Mouse (Mus musculus) liver, embryonic 14.5 days (tissue): Measurements from ENCODE around the gene Pde6c. TPM values are rescaled to one million over a fixed set of nuclear protein-coding genes. Genes with fewer than 3 reads are reported as not detected.
A peak's percentile ranks its signal among the peaks of the same experiment; 100 is the strongest.

Experiments used
- ATAC-seq: fragments of 200-750 bp; cut with Nextera tagmentation; 2 replicates; pipeline ENCODE4 v1.8.0; 2017; ENCODE audit warnings: moderate number of reproducible peaks, mild to moderate bottlenecking, moderate library complexity; ENCODE audit not compliant: insufficient read depth
- DNase-seq, 3 experiments: peaks; one replicate each; pipeline ENCODE4 v3.0.0-alpha.2; 2012 to 2013; ENCODE audit warnings: low read depth in 3 of 3, low spot score in 3 of 3
- H3K27ac ChIP-seq: fragments of 300-500 bp; sonication (generic); 2 replicates; pipeline ENCODE4 v1.5.1; 2014; ENCODE audit warnings: moderate library complexity, mild to moderate bottlenecking, control low read depth, inconsistent platforms
- H3K27me3 ChIP-seq: fragments of 300-500 bp; sonication (generic); 2 replicates; pipeline ENCODE4 v1.6.1; 2014; ENCODE audit warnings: mild to moderate bottlenecking, low read length, moderate library complexity; ENCODE audit not compliant: control insufficient read depth, insufficient read depth
- H3K36me3 ChIP-seq: fragments of 300-500 bp; sonication (generic); replicated peaks from 2 replicates; pipeline ENCODE4 v1.6.1; 2014; ENCODE audit warnings: low read depth; ENCODE audit not compliant: control insufficient read depth, insufficient read depth
- H3K4me1 ChIP-seq, 2 experiments: fragments of 200-500 bp in 1 of 2; fragments of 300-500 bp in 1 of 2; sonication (generic) in 1 of 2; replicated peaks; 2 replicates each; pipeline ENCODE4 v1.6.1; 2012 to 2014; ENCODE audit warnings: antibody characterized with exemption in 1 of 2, inconsistent platforms in 1 of 2, low read length in 1 of 2; ENCODE audit not compliant: control insufficient read depth in 2 of 2, insufficient read depth in 2 of 2
- H3K4me2 ChIP-seq: fragments of 300-500 bp; sonication (generic); 2 replicates; pipeline ENCODE4 v1.6.1; 2014; ENCODE audit warnings: low read depth, mild to moderate bottlenecking, control low read depth, moderate library complexity
- H3K4me3 ChIP-seq, 2 experiments: fragments of 200-500 bp in 1 of 2; fragments of 300-500 bp in 1 of 2; sonication (generic) in 1 of 2; 2 replicates each; pipeline ENCODE4 v1.5.1; 2012 to 2014; ENCODE audit warnings: low read depth in 2 of 2, low read length in 2 of 2, mild to moderate bottlenecking in 2 of 2, control low read depth in 1 of 2, inconsistent platforms in 1 of 2, moderate library complexity in 1 of 2; ENCODE audit not compliant: insufficient read depth in 1 of 2
- H3K9ac ChIP-seq: fragments of 300-500 bp; sonication (generic); replicated peaks from 2 replicates; pipeline ENCODE4 v1.6.1; 2014; ENCODE audit warnings: mild to moderate bottlenecking, control low read depth, moderate library complexity
- H3K9me3 ChIP-seq: fragments of 300-500 bp; sonication (generic); 2 replicates; pipeline ENCODE4 v1.6.1; 2016; ENCODE audit warnings: low read length, mixed read lengths; ENCODE audit not compliant: control insufficient read depth
- CTCF ChIP-seq: IDR thresholded peaks from 2 replicates; pipeline ENCODE4 v1.5.1; 2016; ENCODE audit warnings: antibody characterized with exemption, low read depth, control low read depth
- EP300 ChIP-seq: IDR thresholded peaks from 2 replicates; pipeline ENCODE4 v1.6.1; 2016; ENCODE audit warnings: antibody characterized with exemption, low read depth
- WGBS: fragments of 180-500 bp; shearing (Covaris S2); extraction: QIAGEN DNeasy Blood & Tissue Kit; methylation state at CpG from one replicate; pipeline ENCODE4 v1.1.7; 2014; ENCODE audit not compliant: insufficient replicate concordance; 5-methylcytosine and 5-hydroxymethylcytosine counted together
- polyA plus RNA-seq, 2 experiments: library from polyadenylated mRNA; depleted of rRNA in 1 of 2; stranded (reverse) in 1 of 2; unstranded in 1 of 2; fragments of >200 nt; fragmentation: Nextera tagmentation in 1 of 2; extraction: Ambion mirVana in 1 of 2; gene quantifications; 2 replicates each; pipeline versions ENCODE4 v1.2.1 to v1.2.3; 2012 to 2014

The Pde6c gene
- polyA plus RNA-seq, 2 experiments = 4.1 to 4.2 TPM

- no peak for ATAC-seq
- no peak for DNase-seq
- WGBS = 24% methylated on average over 4 of the region's 4 CpGs
Observed at GRCm38 (mm10) chr19:38143540-38144271, 11.1 kb downstream of the Pde6c start.

GRCm38 (mm10) chr19:38156243-38156642, 23.7 kb downstream of the Pde6c start:
- H3K9me3 ChIP-seq = no peaks in the 10 kb centered on the region
- 73% methylated on average over 1 of the region's 1 CpGs for WGBS
- no peaks in the 10 kb centered on the region for H3K27me3 ChIP-seq
- H3K27ac ChIP-seq = no peak overlapping the region
- H3K4me1 ChIP-seq = no peaks in the 10 kb centered on the region; a peak in 1 of 4 replicates
- TF ChIP-seq CTCF (0 out of 2 replicates have a peak, but pooled peaks have one; percentile 13), EP300 (no peak)
- no peak overlapping the region for H3K4me2 ChIP-seq
- no peaks in the 10 kb centered on the region for H3K36me3 ChIP-seq
- DNase-seq = no peak
- H3K4me3 ChIP-seq = no peak overlapping the region
- H3K9ac ChIP-seq = no peak overlapping the region
- ATAC-seq = no peak

More at GRCm38 (mm10) chr19:38143540-38144271, 11.1 kb downstream of the Pde6c start:
- Histone ChIP-seq H3K4me2 (no peak overlapping the region), H3K36me3 (no peaks in the 10 kb centered on the region), H3K4me1 (no peaks in the 10 kb centered on the region), H3K9ac (no peak overlapping the region), H3K9me3 (no peaks in the 10 kb centered on the region), H3K27ac (no peak overlapping the region), H3K4me3 (no peak overlapping the region), H3K27me3 (no peaks in the 10 kb centered on the region)
- TF ChIP-seq EP300 (no peak), CTCF (no peak)

GRCm38 (mm10) chr19:38161648-38162354, 29.2 kb downstream of the Pde6c start:
- Histone ChIP-seq H3K27ac (peak overlapping the region; percentile 20; the same call in 1 of the 2 replicates), H3K36me3 (no peaks in the 10 kb centered on the region), H3K4me2 (peak overlapping the region; percentile 14), H3K27me3 (no peaks in the 10 kb centered on the region), H3K9me3 (no peaks in the 10 kb centered on the region), H3K9ac (no peak overlapping the region), H3K4me3 (peak overlapping the region in 1 of 2 experiments; percentile 45; a peak in 2 of 4 replicates), H3K4me1 (peaks cover 0 to 5% of the 10 kb centered on the region in 2 experiments; a peak in 1 of 4 replicates)
- 59% methylated on average over 21 of the region's 21 CpGs for WGBS
- ATAC-seq = peak; percentile 60; the same call in 1 of the 2 replicates
- TF ChIP-seq EP300 (no peak), CTCF (no peak)
- peak; percentile 11 to 26 (median 12) for DNase-seq

GRCm38 (mm10) chr19:38164633-38165032, 32.1 kb downstream of the Pde6c start:
- Histone ChIP-seq H3K36me3 (no peaks in the 10 kb centered on the region), H3K9ac (no peak overlapping the region)

GRCm38 (mm10) chr19:38179675-38180074, 47.1 kb downstream of the Pde6c start:
- no peaks in the 10 kb centered on the region for H3K9me3 ChIP-seq
- 71% methylated on average over 9 of the region's 9 CpGs for WGBS
- no peak overlapping the region for H3K27ac ChIP-seq
- H3K4me2 ChIP-seq = no peak overlapping the region
- no peaks in the 10 kb centered on the region for H3K4me1 ChIP-seq
- ATAC-seq = no peak
- H3K4me3 ChIP-seq = no peak overlapping the region
- H3K9ac ChIP-seq = no peak overlapping the region
- no peaks in the 10 kb centered on the region for H3K27me3 ChIP-seq
- DNase-seq = no peak
- TF ChIP-seq CTCF (no peak), EP300 (no peak)
- no peaks in the 10 kb centered on the region for H3K36me3 ChIP-seq

More at GRCm38 (mm10) chr19:38164633-38165032, 32.1 kb downstream of the Pde6c start:
- DNase-seq (no peak), ATAC-seq (no peak)
- no peaks in the 10 kb centered on the region for H3K27me3 ChIP-seq
- no peaks in the 10 kb centered on the region for H3K9me3 ChIP-seq
- H3K4me1 ChIP-seq = peaks cover 0 to 5% of the 10 kb centered on the region in 2 experiments; a peak in 1 of 4 replicates
- no peak overlapping the region for H3K27ac ChIP-seq
- peak overlapping the region; percentile 15; the same call in 1 of the 2 replicates for H3K4me2 ChIP-seq
- 22% methylated on average over 2 of the region's 2 CpGs for WGBS
- no peak for TF ChIP-seq EP300
- TF ChIP-seq CTCF = no peak
- H3K4me3 ChIP-seq = no peak overlapping the region
